Mouse (Mus musculus) gastrocnemius, adult 18-20 months (tissue): Measurements from ENCODE around the gene Sfi1. TPM values are rescaled to one million over a fixed set of nuclear protein-coding genes. Genes with fewer than 3 reads are reported as not detected.
"Not testable (repeated sequence)": the region's sequence is repeated elsewhere in the genome, so short reads cannot be mapped to it uniquely, and the experiment has no call there.

Experiments
- DNase-seq: peaks from one replicate; pipeline ENCODE4 v3.0.0; 2021; ENCODE audit warnings: low spot score
- long read RNA-seq, 2 experiments: library from polyadenylated mRNA; stranded (forward); transcript quantifications; one replicate each; pipeline ENCODE4 v2.0.0; 2021
- total RNA-seq, 2 experiments: library from RNA; stranded (reverse); gene quantifications; 2 replicates each; pipeline ENCODE4 v1.2.3; 2021

Sfi1 gene
- 10 to 100 TPM in 1 of 2 experiments, 1 to 10 TPM in 1; 9.8 to 12.4 TPM for total RNA-seq
- long read RNA-seq, experiment 1, partial matches to known transcripts, result 0 of 5 reads
- long read RNA-seq, experiment 1, other reads (novel, unspliced or antisense), result 3 of 5 reads
- long read RNA-seq, experiment 2, partial matches to known transcripts, result 0 of 4 reads
- long read RNA-seq, experiment 2, other reads (novel, unspliced or antisense), result 4 of 4 reads

GRCm38 (mm10) chr11:3193363-3193762 is at the start of gene Sfi1:
Gene Sfi1 (minus strand): TSS chr11:3193463.
- DNase-seq, result no peak

GRCm38 (mm10) chr11:3242395-3242794 is 49.1 kb upstream of the Sfi1 start:
- DNase-seq, result no peak

- no peak for DNase-seq
Observed at GRCm38 (mm10) chr11:3235277-3235676, 42.0 kb upstream of the Sfi1 start.

DNA sequence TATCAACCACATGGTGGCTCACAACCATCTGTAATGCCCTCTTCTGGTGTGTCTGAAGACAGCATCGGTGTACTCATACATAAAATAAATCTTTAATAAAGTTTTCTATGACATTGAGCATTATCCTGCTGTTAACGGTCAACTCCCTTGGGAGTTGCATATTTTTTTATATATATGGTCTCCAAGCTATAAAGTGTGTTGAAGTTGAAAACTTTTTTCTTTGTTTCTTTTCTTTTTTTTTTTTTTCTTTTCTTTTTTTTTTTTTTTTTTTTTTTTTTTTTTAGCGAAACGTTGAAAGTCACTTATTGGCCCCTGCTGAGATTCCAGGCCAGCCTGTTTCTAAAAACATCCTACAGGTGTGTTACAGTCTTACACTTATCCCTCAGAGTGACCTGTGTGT is 40.4 kb upstream of the Sfi1 start:
- no peak for DNase-seq

DNA sequence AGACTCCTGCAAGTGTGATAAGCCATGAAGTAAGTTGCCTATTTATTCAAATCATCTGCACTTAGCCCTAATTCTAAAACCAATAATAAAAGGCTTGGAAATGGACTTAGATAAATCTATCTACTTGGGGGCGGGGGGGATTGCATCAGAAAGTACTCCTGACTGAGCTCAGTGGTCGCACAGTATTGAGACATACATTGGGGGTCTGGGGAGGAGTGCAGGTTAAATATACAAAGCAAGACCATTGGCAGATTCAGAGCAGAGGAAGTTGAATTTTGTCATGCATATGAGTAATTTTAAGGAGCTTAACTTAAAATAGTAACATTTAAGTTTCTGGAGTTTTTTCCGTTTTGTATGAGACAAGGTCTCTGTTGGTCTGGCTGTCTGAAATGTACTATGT is 39.0 kb upstream of the Sfi1 start:
- DNase-seq, result no peak

DNA sequence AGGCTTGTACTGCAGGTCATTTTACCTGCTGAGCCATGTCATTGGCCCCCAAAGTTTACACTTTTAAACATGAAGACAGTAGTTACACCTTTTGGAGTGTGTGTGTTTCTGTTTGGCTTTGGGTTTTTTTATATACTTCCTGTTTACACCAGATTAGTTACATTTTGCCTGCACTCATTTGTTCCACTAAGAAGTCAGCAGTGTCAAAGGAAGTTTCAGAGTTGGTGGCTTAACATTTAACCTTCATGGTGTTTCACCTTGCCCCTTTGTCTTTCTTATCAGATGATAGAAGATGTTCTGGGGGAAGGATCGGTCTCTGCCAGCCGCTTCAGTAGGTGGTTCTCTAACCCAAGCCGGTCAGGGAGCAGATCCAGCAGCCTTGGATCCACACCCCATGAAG is 33.9 kb upstream of the Sfi1 start:
- DNase-seq, result no peak

DNA sequence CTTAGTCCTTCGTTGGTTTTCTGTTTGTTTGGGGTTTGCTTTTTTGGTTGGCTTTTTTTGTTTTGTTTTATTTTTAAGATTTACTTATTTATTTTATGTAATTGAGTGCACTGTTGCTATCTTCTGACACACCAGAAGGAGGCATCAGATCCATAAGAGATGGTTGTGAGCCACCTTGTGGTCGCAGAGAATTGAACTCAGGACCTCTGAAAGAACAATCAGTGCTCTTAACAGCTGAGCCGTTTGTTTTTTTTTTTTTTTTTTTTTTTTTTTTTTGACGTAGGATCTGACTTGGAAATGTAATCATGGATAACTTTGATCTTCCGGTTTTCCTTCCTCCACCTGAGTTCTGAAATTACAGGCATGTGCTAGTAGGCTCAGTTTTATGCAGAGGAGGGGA is 29.8 kb upstream of the Sfi1 start:
- DNase-seq, result no peak

DNA sequence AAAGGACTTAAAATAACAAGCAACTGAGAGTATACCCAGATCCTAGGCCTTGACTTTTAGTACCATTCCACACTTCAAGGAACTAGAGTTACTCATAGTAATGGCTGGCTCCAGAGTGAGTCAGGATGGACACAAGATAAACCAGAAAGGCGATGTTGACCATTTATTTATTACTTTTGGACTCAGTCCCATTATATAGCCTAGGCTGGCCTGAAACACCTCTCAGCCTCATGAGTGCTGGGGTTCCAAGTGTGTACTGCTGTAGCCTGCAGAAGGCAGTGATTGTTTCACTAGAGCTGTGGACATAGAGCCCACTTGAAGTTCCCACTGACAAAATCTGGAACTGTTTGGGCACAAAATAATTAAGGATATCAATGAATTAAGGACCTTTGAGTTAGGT is 19.3 kb upstream of the Sfi1 start:
- no peak for DNase-seq

GRCm38 (mm10) chr11:3206783-3207182 is 13.5 kb upstream of the Sfi1 start:
- no peak for DNase-seq

DNA sequence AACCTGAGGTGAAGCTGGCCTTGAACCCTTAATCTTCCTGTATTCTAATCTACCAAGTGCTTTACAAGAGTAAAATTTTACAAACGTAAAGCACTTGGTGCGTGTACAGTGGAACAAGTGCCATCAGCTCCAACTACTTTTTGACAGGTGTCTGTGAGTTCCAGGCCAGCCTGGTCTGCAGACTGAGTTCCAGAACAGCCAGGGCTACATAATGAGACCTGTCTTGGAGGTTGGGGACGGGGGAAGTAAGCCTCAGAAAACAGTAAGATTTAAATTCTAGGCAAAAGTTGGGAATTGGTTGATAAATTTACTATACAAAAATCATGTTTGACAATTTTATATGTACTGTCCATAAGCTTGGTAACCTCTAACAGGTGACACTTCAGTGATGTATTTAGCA is 11.9 kb upstream of the Sfi1 start:
- no peak for DNase-seq

- DNase-seq, result no peak
Observed at GRCm38 (mm10) chr11:3203771-3204170, 10.5 kb upstream of the Sfi1 start.

DNA sequence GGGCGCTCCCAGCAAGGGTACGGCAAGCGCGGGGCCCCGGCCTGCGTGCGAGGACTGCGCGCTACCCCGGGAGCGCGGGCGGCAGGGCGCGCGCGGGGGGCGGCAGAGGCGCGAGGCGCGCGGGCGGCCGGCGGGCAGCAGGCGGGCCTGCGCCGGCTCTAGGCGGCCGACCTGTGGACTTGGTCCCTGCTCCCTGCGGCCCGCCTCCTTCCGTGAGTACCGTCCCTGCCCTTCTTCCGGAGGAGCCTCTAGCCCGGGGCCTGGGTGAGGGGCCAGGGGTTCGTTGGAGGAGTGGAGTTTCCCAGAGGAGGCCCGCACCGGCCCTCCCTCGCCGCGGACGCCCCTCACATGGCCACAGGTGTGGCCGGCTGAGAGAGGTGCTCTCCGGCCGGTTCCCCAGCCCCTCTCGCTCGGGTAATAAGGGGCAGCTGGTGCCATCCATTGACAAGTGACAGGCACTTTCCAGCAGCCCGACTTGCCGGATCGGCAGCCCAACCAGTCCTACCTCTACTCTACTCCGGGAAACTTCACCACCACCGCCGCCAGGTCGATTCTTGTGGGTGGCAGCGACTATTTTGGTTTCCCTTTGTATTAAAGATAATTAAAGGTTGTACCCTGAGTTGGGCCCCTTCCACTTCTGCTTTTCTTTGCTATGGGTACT is 9.6 kb upstream of the Sfi1 start:
- DNase-seq, result peak; percentile 40

DNA sequence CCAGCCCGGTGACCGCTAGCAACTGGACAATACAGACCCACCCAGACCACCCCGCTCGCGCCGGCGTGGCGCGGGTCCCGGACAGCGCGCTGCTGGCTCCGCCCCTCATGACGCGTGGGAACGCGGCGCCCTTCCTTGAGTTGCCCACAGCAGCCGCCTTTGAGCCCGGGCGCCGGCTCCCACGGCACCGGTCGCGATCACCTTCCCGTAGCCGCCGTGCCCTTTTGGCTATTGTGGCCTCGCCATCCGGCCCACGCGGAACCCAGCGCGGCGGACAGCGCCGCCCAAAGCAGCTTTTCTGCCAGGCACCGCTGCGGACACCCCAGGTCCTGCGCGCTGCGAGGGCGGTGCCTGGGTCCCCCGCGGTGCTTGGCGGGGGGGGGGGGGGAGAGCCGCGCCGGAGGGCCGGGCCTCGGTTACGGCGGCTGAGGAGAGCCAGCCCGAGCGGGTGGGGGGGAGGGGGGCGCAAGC is 9.0 kb upstream of the Sfi1 start, which contains the start of gene Eif4enif1:
Gene Eif4enif1, plus strand, starts transcription at position 162 of the 471 bp plus-strand sequence.
- peak; percentile 91 for DNase-seq

DNA sequence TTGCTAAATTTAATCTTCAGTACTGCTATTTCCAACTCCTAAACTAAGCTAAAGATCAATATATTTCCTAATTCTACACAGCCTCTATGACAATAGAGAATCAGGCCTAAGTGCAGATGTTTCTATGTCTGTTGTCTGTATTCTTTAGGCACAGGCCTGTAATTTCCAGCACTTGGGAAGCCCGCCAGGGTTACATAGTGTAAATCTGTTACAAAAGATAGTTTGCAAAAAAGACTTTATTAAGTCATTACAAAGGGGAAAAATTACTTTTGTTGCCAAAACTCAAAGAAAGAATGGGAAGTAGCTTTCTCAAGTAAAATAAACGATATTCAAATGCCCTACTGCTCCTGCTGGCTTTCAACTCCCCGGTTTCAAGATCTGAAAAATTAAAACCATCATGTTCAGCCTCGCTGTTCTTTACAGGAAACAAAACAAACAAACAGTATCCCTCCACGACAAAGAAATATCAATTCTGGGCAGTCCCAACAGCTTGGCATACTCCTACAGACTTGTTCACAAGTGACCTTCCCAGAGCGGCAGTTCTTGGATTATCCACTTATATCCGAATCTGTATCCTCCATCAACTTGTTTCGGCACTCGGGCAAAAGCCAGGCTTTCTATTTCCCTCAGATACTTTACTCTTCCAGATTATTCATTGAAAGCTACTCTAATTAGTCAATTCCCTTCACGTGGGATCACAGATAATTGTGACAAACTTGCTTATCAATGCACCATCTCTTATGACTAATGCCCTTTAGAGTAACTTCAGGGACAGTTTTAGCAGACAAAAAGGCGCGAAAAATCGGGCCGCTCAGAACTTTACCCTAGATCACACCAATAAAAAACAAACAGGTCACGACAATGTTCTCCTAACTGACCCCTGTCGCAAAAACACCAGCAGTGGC is 8.3 kb upstream of the Sfi1 start:
- peak; percentile 5 for DNase-seq

DNA sequence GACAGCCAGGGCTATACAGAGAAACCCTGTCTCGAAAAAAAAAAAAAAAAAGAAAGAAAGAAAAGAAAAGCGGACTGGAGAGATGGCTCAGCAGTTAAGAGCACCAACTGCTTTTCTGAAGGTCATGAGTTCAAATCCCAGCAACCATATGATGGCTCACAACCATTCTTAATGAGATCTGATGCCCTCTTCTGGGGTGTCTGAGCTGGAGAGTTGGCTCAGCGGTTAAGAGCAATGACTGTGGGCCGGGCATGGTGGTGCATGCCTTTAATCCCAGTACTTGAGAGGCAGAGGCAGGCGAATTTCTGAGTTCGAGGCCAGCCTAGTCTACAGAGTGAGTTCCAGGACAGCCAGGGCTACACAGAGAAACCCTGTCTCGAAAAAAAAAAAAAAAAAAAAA is 7.4 kb upstream of the Sfi1 start:
- DNase-seq, result not testable (repeated sequence)

DNA sequence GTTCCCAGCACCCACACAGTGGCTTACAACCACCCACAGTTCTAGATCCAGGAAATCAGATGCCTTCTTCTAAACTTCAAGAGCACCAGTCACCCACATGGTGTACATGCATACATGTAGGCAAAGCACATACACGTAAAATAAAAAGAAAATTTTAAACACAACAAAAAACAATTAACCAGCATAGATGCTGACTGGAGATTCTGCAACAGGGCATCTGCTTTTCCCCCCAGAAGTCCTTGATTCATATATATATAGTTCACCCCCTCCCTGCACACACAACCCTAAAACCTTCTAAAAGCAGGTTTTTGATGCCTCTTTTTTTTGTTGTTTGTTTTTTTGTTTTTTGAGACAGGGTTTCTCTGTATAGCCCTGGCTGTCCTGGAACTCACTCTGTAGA is 10.6 kb downstream of the Sfi1 start:
- DNase-seq, result peak; percentile 40

DNA sequence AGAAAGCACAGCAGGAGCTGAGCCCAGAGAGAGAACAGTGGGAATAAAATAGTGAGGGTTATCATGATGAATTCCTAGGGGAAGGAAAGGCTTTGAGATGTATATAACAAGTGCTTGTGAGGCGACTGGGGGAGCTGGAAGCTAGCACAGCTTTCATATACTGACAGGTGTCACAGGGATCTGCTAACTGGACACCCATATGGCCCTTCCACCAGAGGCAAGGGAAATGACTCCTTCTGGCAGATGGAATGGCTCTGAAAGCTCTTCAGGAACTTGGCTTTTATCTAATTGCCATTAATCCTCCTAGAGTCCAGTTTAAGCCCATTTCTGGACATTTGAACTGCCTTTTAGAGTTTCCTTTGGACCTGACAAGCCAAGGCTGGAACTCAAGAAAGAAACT is 11.3 kb downstream of the Sfi1 start:
- not testable (repeated sequence) for DNase-seq

GRCm38 (mm10) chr11:3181250-3181649 is 12.0 kb downstream of the Sfi1 start:
- peak; percentile 83 for DNase-seq

GRCm38 (mm10) chr11:3180510-3181160 is 12.6 kb downstream of the Sfi1 start:
- DNase-seq, result not testable (repeated sequence)

- peak; percentile 54 for DNase-seq
Observed at GRCm38 (mm10) chr11:3179726-3180092, 13.6 kb downstream of the Sfi1 start.

GRCm38 (mm10) chr11:3178968-3179725 is 14.1 kb downstream of the Sfi1 start:
- peak; percentile 40 for DNase-seq
